Mouse (Mus musculus) heart, embryonic 10.5 days (tissue): Measurements from ENCODE around the gene Sarnp. TPM values are rescaled to one million over a fixed set of nuclear protein-coding genes. Genes with fewer than 3 reads are reported as not detected.

ENCODE experiments used
- DNase-seq: peaks from one replicate; pipeline ENCODE4 v3.0.0-alpha.2; 2017; ENCODE audit warnings: low spot score
- H3K27ac ChIP-seq: fragments of 300-500 bp; sonication (generic); 2 replicates; pipeline ENCODE4 v1.5.1; 2016; ENCODE audit warnings: mild to moderate bottlenecking
- H3K27me3 ChIP-seq: fragments of 300-500 bp; sonication (generic); 2 replicates; pipeline ENCODE4 v1.6.1; 2016; ENCODE audit warnings: mild to moderate bottlenecking; ENCODE audit not compliant: poor library complexity, insufficient read depth, severe bottlenecking
- H3K36me3 ChIP-seq: fragments of 300-500 bp; sonication (generic); 2 replicates; pipeline ENCODE4 v1.6.1; 2016; ENCODE audit warnings: mild to moderate bottlenecking, moderate library complexity
- H3K4me1 ChIP-seq: fragments of 300-500 bp; sonication (generic); 2 replicates; pipeline ENCODE4 v1.6.1; 2016; ENCODE audit warnings: mild to moderate bottlenecking
- H3K4me3 ChIP-seq: fragments of 300-500 bp; sonication (generic); 2 replicates; pipeline ENCODE4 v1.5.1; 2016; ENCODE audit warnings: mild to moderate bottlenecking, moderate library complexity
- H3K9me3 ChIP-seq: fragments of 300-500 bp; sonication (generic); 2 replicates; pipeline ENCODE4 v1.6.1; 2016; ENCODE audit warnings: mild to moderate bottlenecking, moderate library complexity
- WGBS: fragments of 180-500 bp; shearing (Covaris S2); methylation state at CpG from one replicate; pipeline ENCODE4 v1.1.7; 2016; 5-methylcytosine and 5-hydroxymethylcytosine counted together
- polyA plus RNA-seq: library from polyadenylated mRNA; unstranded; fragments of >200 nt; fragmentation: Nextera tagmentation; extraction: Ambion mirVana; gene quantifications from 2 replicates; pipeline ENCODE4 v1.2.1, GENCODE M21; 2016

Gene Sarnp
- polyA plus RNA-seq, 1 experiment from 2014 or later = 225 TPM

- Histone ChIP-seq H3K4me3 (no peak overlapping the region), H3K4me1 (no peaks in the 10 kb centered on the region), H3K9me3 (no peaks in the 10 kb centered on the region), H3K27me3 (no peaks in the 10 kb centered on the region), H3K27ac (no peak overlapping the region), H3K36me3 (peaks cover 91% of the 10 kb centered on the region)
- DNase-seq = no peak
Measured at GRCm38 (mm10) chr10:128837400-128837799, 20.3 kb downstream of the Sarnp start.

- no peak for DNase-seq
- H3K4me1 ChIP-seq = no peaks in the 10 kb centered on the region
- no peaks in the 10 kb centered on the region for H3K9me3 ChIP-seq
- H3K4me3 ChIP-seq = no peak overlapping the region
- no peak overlapping the region for H3K27ac ChIP-seq
- no peaks in the 10 kb centered on the region for H3K27me3 ChIP-seq
- peaks cover 85% of the 10 kb centered on the region for H3K36me3 ChIP-seq
Measured at GRCm38 (mm10) chr10:128839434-128839833, 22.3 kb downstream of the Sarnp start.

- no peaks in the 10 kb centered on the region for H3K27me3 ChIP-seq
- no peak for DNase-seq
- no peak overlapping the region for H3K27ac ChIP-seq
- H3K4me1 ChIP-seq = no peaks in the 10 kb centered on the region
- H3K4me3 ChIP-seq = no peak overlapping the region
- H3K9me3 ChIP-seq = no peaks in the 10 kb centered on the region
- peaks cover 80% of the 10 kb centered on the region for H3K36me3 ChIP-seq
Measured at GRCm38 (mm10) chr10:128840612-128841011, 23.5 kb downstream of the Sarnp start.

GRCm38 (mm10) chr10:128843260-128843659, 26.1 kb downstream of the Sarnp start:
- H3K36me3 ChIP-seq = peaks cover 78% of the 10 kb centered on the region
- H3K27ac ChIP-seq = no peak overlapping the region
- WGBS = 94% methylated on average over 5 of the region's 5 CpGs
- no peaks in the 10 kb centered on the region for H3K9me3 ChIP-seq
- no peak overlapping the region for H3K4me3 ChIP-seq
- no peaks in the 10 kb centered on the region for H3K27me3 ChIP-seq
- no peak for DNase-seq
- no peaks in the 10 kb centered on the region for H3K4me1 ChIP-seq

- peaks cover 80% of the 10 kb centered on the region for H3K36me3 ChIP-seq
- DNase-seq = no peak
- WGBS = 78% methylated on average over 2 of the region's 2 CpGs
- H3K27ac ChIP-seq = no peak overlapping the region
- no peaks in the 10 kb centered on the region for H3K9me3 ChIP-seq
- H3K27me3 ChIP-seq = no peaks in the 10 kb centered on the region
- H3K4me1 ChIP-seq = no peaks in the 10 kb centered on the region
- H3K4me3 ChIP-seq = no peak overlapping the region
Measured at GRCm38 (mm10) chr10:128845516-128845915, 28.4 kb downstream of the Sarnp start.

GRCm38 (mm10) chr10:128846664-128847063, 29.5 kb downstream of the Sarnp start:
- Histone ChIP-seq H3K9me3 (no peaks in the 10 kb centered on the region), H3K36me3 (peaks cover 78% of the 10 kb centered on the region), H3K4me3 (no peak overlapping the region), H3K4me1 (no peaks in the 10 kb centered on the region), H3K27ac (no peak overlapping the region), H3K27me3 (no peaks in the 10 kb centered on the region)
- WGBS = 97% methylated on average over 4 of the region's 4 CpGs
- DNase-seq = no peak

GRCm38 (mm10) chr10:128848426-128848825, 31.3 kb downstream of the Sarnp start:
- WGBS = 81% methylated on average over 2 of the region's 2 CpGs
- H3K4me3 ChIP-seq = no peak overlapping the region
- DNase-seq = no peak
- no peaks in the 10 kb centered on the region for H3K9me3 ChIP-seq
- no peak overlapping the region for H3K27ac ChIP-seq
- H3K4me1 ChIP-seq = no peaks in the 10 kb centered on the region
- H3K36me3 ChIP-seq = peaks cover 77% of the 10 kb centered on the region
- no peaks in the 10 kb centered on the region for H3K27me3 ChIP-seq

- H3K27ac ChIP-seq = no peak overlapping the region
- H3K4me3 ChIP-seq = no peak overlapping the region
- peaks cover 73% of the 10 kb centered on the region for H3K36me3 ChIP-seq
- no peaks in the 10 kb centered on the region for H3K27me3 ChIP-seq
- H3K9me3 ChIP-seq = no peaks in the 10 kb centered on the region
- no peak for DNase-seq
- 79% methylated on average over 3 of the region's 3 CpGs for WGBS
- no peaks in the 10 kb centered on the region for H3K4me1 ChIP-seq
Measured at GRCm38 (mm10) chr10:128850339-128850738, 33.2 kb downstream of the Sarnp start.

- peaks cover 39% of the 10 kb centered on the region for H3K36me3 ChIP-seq
- no peaks in the 10 kb centered on the region for H3K27me3 ChIP-seq
- no peak overlapping the region for H3K4me3 ChIP-seq
- no peaks in the 10 kb centered on the region for H3K9me3 ChIP-seq
- no peak for DNase-seq
- H3K4me1 ChIP-seq = no peaks in the 10 kb centered on the region
- no peak overlapping the region for H3K27ac ChIP-seq
Measured at GRCm38 (mm10) chr10:128861176-128861575, 44.0 kb downstream of the Sarnp start.

- H3K4me3 ChIP-seq = no peak overlapping the region
- no peak for DNase-seq
- H3K4me1 ChIP-seq = no peaks in the 10 kb centered on the region
- peaks cover 40% of the 10 kb centered on the region for H3K36me3 ChIP-seq
- H3K27ac ChIP-seq = no peak overlapping the region
- H3K9me3 ChIP-seq = no peaks in the 10 kb centered on the region
- WGBS = 85% methylated on average over 3 of the region's 3 CpGs
- no peaks in the 10 kb centered on the region for H3K27me3 ChIP-seq
Measured at GRCm38 (mm10) chr10:128866042-128866441, 48.9 kb downstream of the Sarnp start.

GRCm38 (mm10) chr10:128866518-128866917, 49.4 kb downstream of the Sarnp start:
- Histone ChIP-seq H3K9me3 (no peaks in the 10 kb centered on the region), H3K27ac (no peak overlapping the region), H3K36me3 (peaks cover 42% of the 10 kb centered on the region), H3K4me3 (no peak overlapping the region), H3K27me3 (no peaks in the 10 kb centered on the region), H3K4me1 (no peaks in the 10 kb centered on the region)
- no peak for DNase-seq
- 97% methylated on average over 1 of the region's 1 CpGs for WGBS

GRCm38 (mm10) chr10:128870341-128870740, 53.2 kb downstream of the Sarnp start:
- Histone ChIP-seq H3K27ac (no peak overlapping the region), H3K4me1 (no peaks in the 10 kb centered on the region), H3K36me3 (peaks cover 64% of the 10 kb centered on the region), H3K9me3 (no peaks in the 10 kb centered on the region), H3K27me3 (no peaks in the 10 kb centered on the region), H3K4me3 (no peak overlapping the region)
- 82% methylated on average over 3 of the region's 3 CpGs for WGBS
- DNase-seq = no peak

GRCm38 (mm10) chr10:128878291-128878690, 61.2 kb downstream of the Sarnp start:
- no peak for DNase-seq
- Histone ChIP-seq H3K9me3 (no peaks in the 10 kb centered on the region), H3K27me3 (no peaks in the 10 kb centered on the region), H3K4me1 (no peaks in the 10 kb centered on the region), H3K36me3 (peaks cover 50% of the 10 kb centered on the region), H3K4me3 (no peak overlapping the region), H3K27ac (no peak overlapping the region)

- DNase-seq = no peak
- H3K9me3 ChIP-seq = no peaks in the 10 kb centered on the region
- WGBS = 79% methylated on average over 2 of the region's 2 CpGs
- H3K4me1 ChIP-seq = no peaks in the 10 kb centered on the region
- H3K27ac ChIP-seq = no peak overlapping the region
- peaks cover 47% of the 10 kb centered on the region for H3K36me3 ChIP-seq
- H3K27me3 ChIP-seq = no peaks in the 10 kb centered on the region
- no peak overlapping the region for H3K4me3 ChIP-seq
Measured at GRCm38 (mm10) chr10:128878811-128879210, 61.7 kb downstream of the Sarnp start.
